Comparison of ENCODE assay signal across 30 mouse cellular contexts in the genomic region with DNA sequence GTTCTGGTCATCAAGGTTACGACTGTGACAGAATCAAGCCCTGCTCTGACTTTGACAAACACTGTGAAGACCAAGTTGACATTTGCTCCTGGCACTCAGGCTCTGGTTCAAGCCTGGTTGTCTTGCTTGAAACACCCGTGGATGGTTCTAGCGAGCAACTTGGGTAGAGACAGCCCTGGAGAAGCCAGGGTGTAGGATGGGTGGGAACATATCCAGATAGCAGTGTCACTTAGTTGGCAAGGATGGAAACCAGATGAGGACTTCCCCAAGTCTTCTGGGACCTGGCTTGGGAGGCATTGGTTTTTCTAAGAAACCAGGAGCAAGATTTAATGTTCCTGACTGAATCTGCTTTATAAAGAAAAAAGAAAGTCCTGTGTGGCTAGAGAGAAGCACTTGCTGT. TPM values are rescaled to one million over a fixed set of nuclear protein-coding genes. Genes with fewer than 3 reads are reported as not detected.
"Had no signal": no experiment of that assay in that cellular context is flagged by ENCODE, and none has a peak within 500 bp of the region (broad histone marks: within the 10 kb centered on the region; RNA-seq: fewer than 3 reads in every experiment).

No protein-coding gene starts in this region.

- H3K4me2 ChIP-seq: heart, embryonic 11.5 days; heart, embryonic 13.5 days; heart, embryonic 15.5 days; hindbrain, embryonic 13.5 days; hindbrain, embryonic 15.5 days; limb, embryonic 12.5 days; liver, embryonic 11.5 days; liver, embryonic 13.5 days had no signal

- H3K9ac ChIP-seq: heart, embryonic 13.5 days; heart, embryonic 15.5 days; hindbrain, embryonic 13.5 days; hindbrain, embryonic 15.5 days; limb, embryonic 12.5 days; liver, embryonic 13.5 days had no signal

- DNase-seq: gastrocnemius, postnatal 14 days; gastrocnemius, postnatal 36 days; heart, adult 2 months; heart, postnatal 14 days; heart, postnatal 36 days; kidney, adult 11 months; kidney, adult 2 months; kidney, adult 9 months; kidney, postnatal 25 days; kidney, postnatal 4 days; liver; liver, embryonic 13.5 days had no signal

- ATAC-seq: hindbrain, postnatal 0 days; intestine, embryonic 16.5 days had no signal

- H3K4me1 ChIP-seq: heart, embryonic 13.5 days; heart, embryonic 15.5 days; hindbrain, embryonic 15.5 days; limb, embryonic 10.5 days; limb, embryonic 12.5 days; liver, embryonic 13.5 days had no signal

- H3K4me3 ChIP-seq: heart, adult 2 months; heart, embryonic 13.5 days; heart, embryonic 15.5 days; hindbrain, embryonic 13.5 days; hindbrain, embryonic 15.5 days; layer of hippocampus, adult 2 months; left cerebral cortex, adult 2 months; limb, embryonic 10.5 days; limb, embryonic 12.5 days; liver, embryonic 13.5 days had no signal

- H3K27ac ChIP-seq: heart, adult 2 months; heart, embryonic 13.5 days; heart, embryonic 15.5 days; hindbrain, embryonic 13.5 days; hindbrain, embryonic 15.5 days; hindbrain, postnatal 0 days; layer of hippocampus, adult 2 months; left cerebral cortex, adult 2 months; limb, embryonic 10.5 days; limb, embryonic 12.5 days; liver, embryonic 13.5 days had no signal

- H3K9me3 ChIP-seq: heart, embryonic 13.5 days; heart, embryonic 15.5 days; hindbrain, embryonic 13.5 days; hindbrain, embryonic 15.5 days; limb, embryonic 10.5 days; limb, embryonic 12.5 days; liver, embryonic 13.5 days had no signal

RNA-seq across cellular contexts. Expression of a gene that starts 4.8 kb away (rescaled TPM):
- polyA plus RNA-seq: heart, embryonic 11.5 days; heart, embryonic 13.5 days; heart, embryonic 15.5 days; heart, postnatal 0 days; hindbrain, embryonic 11.5 days; hindbrain, embryonic 13.5 days; intestine, embryonic 14.5 days; intestine, embryonic 16.5 days; kidney, embryonic 16.5 days; limb, embryonic 14.5 days; liver, embryonic 11.5 days had no signal

RNA-seq across cellular contexts. Expression of a gene that starts 48.2 kb away (rescaled TPM):
- polyA plus RNA-seq: gonadal fat pad, adult 2 months; heart, adult 2 months; heart, embryonic 11.5 days; heart, embryonic 13.5 days; heart, embryonic 15.5 days; heart, postnatal 0 days; hindbrain, embryonic 11.5 days; intestine, embryonic 14.5 days; intestine, embryonic 16.5 days; kidney, adult 2 months; kidney, embryonic 16.5 days; limb, embryonic 10.5 days; limb, embryonic 12.5 days; liver, embryonic 11.5 days; liver, embryonic 13.5 days had no signal
